Mouse (Mus musculus): ENCODE results near the gene Ankrd63. TPM values are rescaled to one million over a fixed set of nuclear protein-coding genes. Genes with fewer than 3 reads are reported as not detected.

The Ankrd63 gene
- total and polyA plus RNA-seq, 3 experiments: 0.08 to 0.53 TPM; not detected in 1

DNA sequence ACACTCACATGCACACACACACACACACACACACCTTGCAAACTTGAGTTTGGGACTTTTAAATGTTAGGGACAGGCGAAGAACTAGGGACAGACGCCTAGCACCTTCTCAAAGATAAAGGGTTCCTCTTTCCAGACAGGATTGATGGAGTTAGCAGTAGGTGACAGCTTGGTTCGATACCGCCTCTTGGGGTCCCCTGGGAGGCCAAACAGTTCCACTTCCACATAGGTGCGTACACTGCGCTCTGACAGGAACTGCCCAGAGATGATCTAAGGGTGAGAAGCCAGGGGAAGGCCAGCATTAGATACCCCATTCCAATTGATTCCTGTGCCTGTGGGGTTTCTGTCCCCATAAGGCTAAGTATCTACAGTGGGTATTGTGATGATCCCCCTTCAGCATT is 9.9 kb upstream of the Ankrd63 start:
- Histone ChIP-seq H3K27me3 (ENCODE audit: control insufficient read depth in 1 of 2, insufficient read depth in 2 of 2, low read length in 2 of 2) (no peaks in the 10 kb centered on the region), H3K4me1 (ENCODE audit: control insufficient read depth in 1 of 2, insufficient read depth in 2 of 2, low read length in 2 of 2) (no peaks in the 10 kb centered on the region; a peak in 1 of 4 replicates), H3K4me3 (ENCODE audit: control insufficient read depth in 1 of 2, insufficient read depth in 1 of 2, low read depth in 2 of 2, low read length in 2 of 2) (no peak overlapping the region), H3K36me3 (ENCODE audit: control insufficient read depth in 1 of 2, insufficient read depth in 2 of 2, low read length in 2 of 2) (no peaks in the 10 kb centered on the region), H3K27ac (ENCODE audit: control insufficient read depth, low read depth, low read length) (no peak overlapping the region), H3K9ac (ENCODE audit: control insufficient read depth, low read depth, low read length, poor library complexity, severe bottlenecking) (no peak overlapping the region), H3K9me3 (replicated peaks; ENCODE audit: insufficient read depth, low read length) (no peaks in the 10 kb centered on the region), H3K79me2 (ENCODE audit: control insufficient read depth, insufficient read depth, low read length, poor library complexity) (no peaks in the 10 kb centered on the region)
- no peak for DNase-seq (ENCODE audit: low read depth, low spot score)
- TF ChIP-seq ZNF384 (IDR thresholded peaks at IDR 0.05; ENCODE audit: low read depth, low read length) (no peak), RCOR1 (IDR thresholded peaks at IDR 0.05; ENCODE audit: low read depth, low read length) (no peak), MAZ (IDR thresholded peaks at IDR 0.05; ENCODE audit: low read depth, low read length) (no peak), GABPA (IDR thresholded peaks at IDR 0.05; ENCODE audit: low read depth, low read length) (no peak), GATA1 (IDR thresholded peaks at IDR 0.05; ENCODE audit: low read depth, low read length) (no peak), ZKSCAN1 (IDR thresholded peaks at IDR 0.05; ENCODE audit: low read depth, low read length) (no peak), E2F4 (IDR thresholded peaks at IDR 0.05; ENCODE audit: borderline replicate concordance, low read depth, low read length) (no peak), MYC (IDR thresholded peaks at IDR 0.05; ENCODE audit: low read depth, low read length) (no peak)

DNA sequence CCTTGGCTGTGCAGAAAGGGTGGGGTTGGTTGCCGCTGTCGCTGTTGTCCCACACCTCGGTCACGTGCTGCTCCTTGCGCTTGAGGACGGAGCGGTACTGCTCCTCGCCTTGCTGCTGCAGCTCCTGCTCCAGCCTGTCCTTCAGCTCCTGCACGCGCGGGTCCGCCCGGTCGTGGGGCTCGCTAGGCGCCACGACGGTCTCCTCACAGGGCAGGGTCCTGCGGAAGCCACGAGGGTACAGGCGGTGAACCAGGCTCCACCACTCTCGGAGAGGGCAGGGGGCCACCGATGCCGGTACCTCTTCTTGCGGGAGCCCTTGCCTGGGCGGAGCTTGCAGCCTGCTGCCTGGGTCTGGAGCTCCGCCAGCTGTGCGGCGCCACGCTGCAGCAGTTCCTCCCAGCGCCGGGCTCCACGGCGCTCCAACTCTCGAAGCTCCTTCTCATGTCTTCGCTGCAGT is 7.3 kb upstream of the Ankrd63 start:
- no peaks in the 10 kb centered on the region for H3K9me3 ChIP-seq (replicated peaks; ENCODE audit: insufficient read depth, low read length)
- H3K4me1 ChIP-seq (ENCODE audit: control insufficient read depth in 1 of 2, insufficient read depth in 2 of 2, low read length in 2 of 2): no peaks in the 10 kb centered on the region; a peak in 1 of 4 replicates
- no peak overlapping the region for H3K27ac ChIP-seq (ENCODE audit: control insufficient read depth, low read depth, low read length)
- TF ChIP-seq POLR2AphosphoS5 (IDR thresholded peaks at IDR 0.05; ENCODE audit: borderline replicate concordance, low read depth, low read length) (no peak), E2F4 (IDR thresholded peaks at IDR 0.05; ENCODE audit: borderline replicate concordance, low read depth, low read length) (no peak), ZKSCAN1 (IDR thresholded peaks at IDR 0.05; ENCODE audit: low read depth, low read length) (no peak), CHD2 (IDR thresholded peaks at IDR 0.05; ENCODE audit: low read length) (no peak), TBP (IDR thresholded peaks at IDR 0.05; ENCODE audit: low read depth, low read length) (no peak), NELFE (IDR thresholded peaks at IDR 0.05; ENCODE audit: low read depth, low read length) (no peak), ZC3H11A (IDR thresholded peaks at IDR 0.05; ENCODE audit: low read depth, low read length) (no peak), RCOR1 (IDR thresholded peaks at IDR 0.05; ENCODE audit: low read depth, low read length) (no peak), RAD21 (IDR thresholded peaks at IDR 0.05; ENCODE audit: low read depth, low read length) (no peak), USF1 (IDR thresholded peaks at IDR 0.05; ENCODE audit: low read depth, low read length) (no peak), POLR2A (IDR thresholded peaks at IDR 0.05; ENCODE audit: control insufficient read depth in 1 of 2, insufficient read depth in 1 of 2, low read depth in 1 of 2, low read length in 2 of 2, poor library complexity in 1 of 2) (no peak), UBTF (IDR thresholded peaks at IDR 0.05; ENCODE audit: borderline replicate concordance, insufficient read depth, low read depth, low read length) (no peak), GABPA (IDR thresholded peaks at IDR 0.05; ENCODE audit: low read depth, low read length) (no peak), JUND (IDR thresholded peaks at IDR 0.05; ENCODE audit: low read depth, low read length) (no peak), MAFK (IDR thresholded peaks at IDR 0.05; ENCODE audit: borderline replicate concordance, low read depth, low read length) (no peak), ZMIZ1 (IDR thresholded peaks at IDR 0.05; ENCODE audit: low read depth, low read length) (no peak), KAT2A (conservative IDR thresholded peaks at IDR 0.05; ENCODE audit: low read depth, low read length) (no peak), MYC (IDR thresholded peaks at IDR 0.05; ENCODE audit: low read depth, low read length) (no peak), TCF12 (IDR thresholded peaks at IDR 0.05; ENCODE audit: low read depth, low read length) (no peak), MYB (IDR thresholded peaks at IDR 0.05; ENCODE audit: low read depth, low read length) (no peak)
- no peaks in the 10 kb centered on the region for H3K27me3 ChIP-seq (ENCODE audit: control insufficient read depth in 1 of 2, insufficient read depth in 2 of 2, low read length in 2 of 2)
- no peaks in the 10 kb centered on the region; a peak in 1 of 4 replicates for H3K36me3 ChIP-seq (ENCODE audit: control insufficient read depth in 1 of 2, insufficient read depth in 2 of 2, low read length in 2 of 2)
- H3K79me2 ChIP-seq (ENCODE audit: control insufficient read depth, insufficient read depth, low read length, poor library complexity): no peaks in the 10 kb centered on the region
- DNase-seq (ENCODE audit: low read depth, low spot score): no peak
- H3K9ac ChIP-seq (ENCODE audit: control insufficient read depth, low read depth, low read length, poor library complexity, severe bottlenecking): no peak overlapping the region
- no peak overlapping the region for H3K4me3 ChIP-seq (ENCODE audit: control insufficient read depth in 1 of 2, insufficient read depth in 1 of 2, low read depth in 2 of 2, low read length in 2 of 2)
